Mouse (Mus musculus): ENCODE results near the gene Cnnm2. TPM values are rescaled to one million over a fixed set of nuclear protein-coding genes. Genes with fewer than 3 reads are reported as not detected.

Gene Cnnm2
- total RNA-seq, 2 experiments from 2014 or later, result 13.6 to 20.3 TPM

DNA sequence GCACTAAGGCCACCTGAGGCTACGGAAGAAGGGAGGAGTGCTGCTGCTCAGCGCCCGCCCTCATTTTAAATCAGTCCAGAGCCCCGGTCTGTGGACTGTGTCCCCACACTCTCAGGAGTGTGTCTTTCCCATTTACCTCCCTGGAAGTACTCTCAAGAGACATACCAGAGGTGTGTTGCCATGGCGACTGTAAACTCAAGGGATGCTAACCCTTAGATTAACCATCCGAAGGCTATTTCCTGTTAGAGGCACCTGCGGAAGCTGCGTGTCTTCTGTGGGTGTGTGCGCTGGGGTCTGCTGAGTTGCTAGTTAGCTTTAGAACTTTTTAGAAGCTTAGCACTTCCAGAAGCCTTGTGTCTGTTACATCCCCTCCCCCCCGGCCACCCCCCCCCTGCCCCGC is 107.7 kb downstream of the Cnnm2 start:
- no peak for ATAC-seq (replicated peaks; ENCODE audit: low FRiP score, low TSS enrichment, poor library complexity, severe bottlenecking)

DNA sequence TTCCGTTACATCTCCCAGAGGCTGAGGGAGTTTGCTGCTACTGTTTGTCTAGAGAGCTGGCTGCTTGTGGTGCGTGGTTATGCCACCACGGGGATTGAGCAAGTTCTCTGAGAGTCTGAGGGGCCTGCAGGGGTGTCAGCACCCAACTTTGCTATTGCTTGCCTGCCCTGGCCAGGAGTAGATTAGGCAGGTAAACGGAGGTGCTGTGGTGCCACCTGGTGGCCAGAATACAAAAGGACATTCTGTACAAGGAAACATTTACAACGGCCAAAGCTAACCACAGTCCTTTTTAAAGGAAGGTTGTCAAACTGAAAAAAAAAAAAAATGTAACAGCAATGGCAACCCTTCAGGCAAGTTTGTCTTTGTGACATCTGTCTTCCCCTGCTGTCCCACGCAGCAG is 108.1 kb downstream of the Cnnm2 start:
- peak; percentile 64 for ATAC-seq (replicated peaks; ENCODE audit: low FRiP score, low TSS enrichment, poor library complexity, severe bottlenecking)

DNA sequence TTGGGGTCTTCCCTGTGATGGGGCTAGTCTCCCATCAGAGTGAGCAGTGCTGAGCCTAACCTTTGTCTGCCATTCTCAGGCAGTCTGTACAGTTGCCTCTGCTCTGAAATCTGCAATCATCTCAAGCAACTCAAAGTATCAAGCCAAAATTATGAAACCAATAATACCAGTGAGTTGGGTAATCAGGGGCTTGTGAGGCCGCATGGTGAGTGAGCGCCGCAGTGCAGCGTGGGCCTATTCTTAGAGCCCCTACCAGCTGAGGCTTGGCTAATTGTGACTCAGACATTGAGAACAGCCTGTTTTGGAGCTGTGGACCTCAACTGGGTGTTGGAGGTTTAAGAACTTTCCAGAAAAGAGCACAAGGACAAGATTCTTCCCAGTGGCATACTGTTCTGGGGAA is 109.7 kb downstream of the Cnnm2 start:
- no peak for ATAC-seq (replicated peaks; ENCODE audit: low FRiP score, low TSS enrichment, poor library complexity, severe bottlenecking)

DNA sequence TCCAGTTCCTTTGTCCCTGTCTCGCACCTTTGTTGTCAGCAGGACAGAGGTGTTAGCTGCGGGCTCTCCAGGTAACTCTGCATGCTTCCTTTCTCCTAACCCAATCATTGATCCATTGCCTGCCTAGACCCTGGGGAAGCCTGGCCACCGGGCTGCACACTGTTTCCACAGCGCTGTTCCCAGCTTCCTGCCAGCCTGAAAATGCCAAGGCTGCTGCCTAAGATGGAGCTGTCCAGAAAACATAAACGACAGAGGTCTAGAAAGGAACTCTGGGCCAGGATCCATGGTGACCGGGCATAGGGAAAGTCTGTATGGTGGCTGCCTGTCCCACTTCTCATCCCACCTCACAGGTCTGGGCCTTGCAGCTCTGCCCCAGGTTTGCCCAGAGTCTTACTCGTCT is 110.3 kb downstream of the Cnnm2 start:
- ATAC-seq (replicated peaks; ENCODE audit: low FRiP score, low TSS enrichment, poor library complexity, severe bottlenecking), result no peak

DNA sequence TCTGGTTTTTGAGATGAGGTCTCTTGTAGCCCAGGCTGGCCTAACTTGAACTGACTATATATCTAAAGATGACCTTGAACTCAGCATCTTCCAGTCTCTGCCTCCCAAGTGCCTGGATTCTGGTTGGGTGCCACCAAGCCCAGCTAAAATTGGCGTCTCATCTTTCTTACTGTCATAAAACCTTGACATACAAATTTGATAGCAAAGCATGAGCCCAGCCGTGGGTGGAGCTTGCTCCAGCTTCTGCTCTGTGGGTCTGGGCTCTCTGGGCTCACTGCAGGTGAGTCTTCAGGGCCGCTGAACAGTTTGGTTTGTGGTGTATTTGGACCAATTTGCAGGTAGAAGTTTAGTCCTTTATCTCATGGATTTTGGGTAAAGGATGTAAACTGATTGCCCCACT is 112.5 kb downstream of the Cnnm2 start:
- ATAC-seq (replicated peaks; ENCODE audit: low FRiP score, low TSS enrichment, poor library complexity, severe bottlenecking), result no peak

DNA sequence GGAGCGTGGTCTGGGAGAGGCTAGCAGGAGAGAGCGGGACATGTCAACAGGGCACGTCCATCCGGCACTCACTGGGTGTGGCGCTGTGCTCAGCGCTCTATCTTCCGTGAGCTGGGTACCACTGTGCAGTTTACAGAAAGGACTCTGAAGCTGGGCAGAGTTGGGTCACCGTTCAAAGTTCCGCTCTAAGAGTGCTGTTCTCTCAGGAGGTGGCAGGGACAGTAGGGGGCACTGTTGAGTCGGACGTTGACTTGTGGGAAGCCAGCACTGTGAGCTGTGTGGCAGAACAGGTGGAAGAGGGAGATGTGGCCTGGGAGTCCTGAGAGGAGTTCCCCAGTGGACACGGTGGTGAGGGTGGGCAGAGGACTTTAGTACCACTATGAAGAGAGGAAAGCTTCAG is 114.4 kb downstream of the Cnnm2 start:
- peak; percentile 65 for ATAC-seq (replicated peaks; ENCODE audit: low FRiP score, low TSS enrichment, poor library complexity, severe bottlenecking)

DNA sequence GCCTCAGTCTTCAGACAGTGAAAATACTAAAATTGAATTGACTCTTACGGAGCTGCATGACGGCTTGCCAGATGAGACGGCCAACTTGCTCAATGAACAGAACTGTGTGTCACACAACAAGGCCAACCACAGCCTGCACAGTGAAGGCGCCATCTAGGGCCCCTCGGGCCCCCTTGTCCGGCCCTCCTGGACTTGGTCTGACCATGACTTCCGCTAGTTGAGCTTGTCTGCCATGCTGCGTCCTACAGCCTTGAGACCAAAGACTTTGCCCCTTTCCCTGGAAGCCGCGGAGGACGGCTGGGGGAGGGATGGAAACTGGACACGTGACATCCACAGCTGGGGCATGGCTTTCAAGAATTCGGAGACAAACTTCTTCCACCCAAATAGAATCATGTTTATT is 116.5 kb downstream of the Cnnm2 start:
- ATAC-seq (replicated peaks; ENCODE audit: low FRiP score, low TSS enrichment, poor library complexity, severe bottlenecking), result no peak

DNA sequence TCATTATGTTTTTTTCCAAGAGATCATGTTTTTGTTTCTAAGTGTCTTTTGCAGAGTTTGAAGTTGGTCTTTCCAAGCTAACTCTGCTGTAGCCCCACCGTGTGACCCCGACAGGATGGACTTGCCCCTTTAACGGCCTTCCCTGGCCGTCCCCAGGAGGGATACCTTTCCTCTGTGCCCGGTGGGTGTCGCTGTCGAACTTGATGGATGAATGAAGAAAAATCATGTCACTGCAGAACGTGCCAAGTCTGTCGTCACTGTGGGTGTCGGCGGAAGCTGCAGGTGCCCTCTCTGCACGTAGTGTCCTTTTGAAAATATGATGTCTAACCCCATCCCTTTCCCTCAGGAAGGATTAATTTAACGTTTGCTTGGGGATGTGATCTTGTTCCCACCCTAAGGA is 117.0 kb downstream of the Cnnm2 start:
- no peak for ATAC-seq (replicated peaks; ENCODE audit: low FRiP score, low TSS enrichment, poor library complexity, severe bottlenecking)

DNA sequence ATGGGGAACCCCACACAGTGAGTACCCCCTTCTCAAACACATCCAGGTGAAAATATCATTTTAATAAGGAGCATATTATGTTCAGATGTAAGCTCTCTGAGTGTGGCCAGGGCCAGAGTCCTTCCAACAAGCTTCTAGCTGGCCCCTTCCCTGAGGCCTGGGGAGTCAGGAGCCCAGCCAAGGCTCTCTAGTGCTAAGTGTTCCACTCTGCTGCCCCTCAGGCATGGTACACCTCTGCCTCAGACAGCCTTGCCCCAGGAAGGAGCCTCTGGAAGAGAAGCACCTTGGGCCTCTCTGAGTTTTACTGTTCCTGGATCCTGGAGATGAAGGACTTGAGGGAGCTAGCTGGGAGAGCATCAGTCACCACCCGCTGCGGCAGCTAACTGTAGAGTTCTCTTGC is 118.5 kb downstream of the Cnnm2 start:
- ATAC-seq (replicated peaks; ENCODE audit: low FRiP score, low TSS enrichment, poor library complexity, severe bottlenecking), result no peak

DNA sequence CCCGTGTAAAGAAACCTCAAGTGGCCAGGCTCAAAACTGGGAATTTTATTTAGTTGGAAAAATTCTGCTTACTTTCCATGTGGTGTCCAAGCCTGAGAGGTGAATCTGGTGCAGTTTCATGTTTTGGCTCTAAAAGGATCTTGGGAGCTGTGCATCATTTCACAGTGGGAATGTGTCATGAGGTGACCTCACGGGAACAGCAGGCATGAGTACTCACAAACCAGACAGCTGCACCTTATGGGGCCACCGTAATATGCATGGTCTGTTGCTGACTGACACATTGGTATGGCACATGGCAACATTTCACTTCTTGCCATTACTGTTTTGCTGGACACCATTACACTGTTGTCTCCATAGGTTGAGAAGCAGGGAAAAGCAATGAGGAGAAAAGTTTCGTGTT is 124.0 kb downstream of the Cnnm2 start:
- no peak for ATAC-seq (replicated peaks; ENCODE audit: low FRiP score, low TSS enrichment, poor library complexity, severe bottlenecking)

DNA sequence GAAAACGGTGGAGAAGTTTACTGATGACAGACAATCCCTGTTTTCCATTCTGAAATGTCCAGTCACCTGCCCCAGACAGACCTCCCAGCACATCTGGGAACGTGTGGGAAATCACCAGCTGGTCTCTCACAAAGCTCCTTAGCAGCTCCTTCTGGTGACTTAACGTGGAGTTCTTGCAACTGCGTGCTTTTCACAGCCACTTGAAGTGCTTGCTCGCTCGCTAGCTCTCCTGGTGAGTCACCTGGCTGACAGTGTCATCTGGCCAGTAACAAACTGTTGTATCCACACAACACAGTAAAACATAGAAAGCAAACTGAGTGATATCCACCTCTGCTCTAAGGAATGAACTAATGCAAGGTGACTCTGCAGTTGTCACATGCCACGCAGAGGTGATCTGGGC is 125.4 kb downstream of the Cnnm2 start:
- no peak for ATAC-seq (replicated peaks; ENCODE audit: low FRiP score, low TSS enrichment, poor library complexity, severe bottlenecking)

DNA sequence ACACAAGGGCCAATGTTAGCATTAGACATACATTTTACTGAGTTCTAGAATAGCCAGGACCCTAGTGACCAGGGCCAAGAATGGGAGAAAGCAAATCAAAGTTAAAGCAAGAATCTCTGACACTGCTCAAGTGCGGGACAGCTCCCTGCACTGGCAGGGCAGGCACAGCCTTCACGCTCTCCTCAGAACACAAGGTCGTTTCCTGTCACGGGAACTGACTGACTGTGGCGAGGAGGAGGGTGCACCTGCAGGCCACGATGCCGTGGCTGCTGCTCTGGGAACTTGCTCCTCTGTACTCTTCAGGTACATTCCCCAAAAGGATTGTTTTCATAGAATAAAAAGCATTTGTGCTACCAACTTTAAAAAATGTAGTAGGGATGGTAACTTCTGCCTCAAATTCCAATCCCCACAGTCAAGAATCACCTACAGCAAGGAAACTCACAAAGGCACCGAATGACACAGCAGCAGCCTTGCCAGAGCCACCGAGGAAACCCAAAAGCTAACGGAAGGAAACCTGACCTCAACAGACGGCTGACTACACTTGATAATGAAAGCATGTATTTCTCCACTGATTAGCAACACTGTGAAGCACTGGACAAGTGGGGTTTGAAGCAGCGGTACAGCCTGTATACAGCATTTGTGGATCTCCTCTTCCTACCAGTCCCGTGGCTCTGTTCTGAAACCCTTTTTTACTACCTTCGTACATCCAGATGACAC is 126.6 kb downstream of the Cnnm2 start:
- peak; percentile 90 for ATAC-seq (replicated peaks; ENCODE audit: low FRiP score, low TSS enrichment, poor library complexity, severe bottlenecking)

DNA sequence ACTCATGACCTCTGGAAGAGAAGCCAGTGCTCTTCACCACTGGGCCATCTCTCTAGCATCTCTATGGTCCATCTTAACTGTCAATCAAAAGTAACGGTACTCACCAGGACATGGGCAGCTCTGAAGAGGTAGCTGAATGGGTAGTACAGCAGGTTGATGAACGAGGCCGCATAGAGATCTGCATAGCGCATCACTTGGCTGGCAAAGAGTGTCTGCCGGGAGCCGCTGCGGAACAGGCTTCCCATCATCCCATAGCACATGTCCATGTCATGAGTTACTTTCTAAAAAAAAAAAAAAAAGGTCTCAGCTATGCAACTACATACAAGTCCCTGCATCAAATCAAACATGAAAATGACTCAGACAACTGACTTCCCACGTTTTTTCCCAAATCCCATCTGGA is 128.3 kb downstream of the Cnnm2 start:
- ATAC-seq (replicated peaks; ENCODE audit: low FRiP score, low TSS enrichment, poor library complexity, severe bottlenecking), result no peak

DNA sequence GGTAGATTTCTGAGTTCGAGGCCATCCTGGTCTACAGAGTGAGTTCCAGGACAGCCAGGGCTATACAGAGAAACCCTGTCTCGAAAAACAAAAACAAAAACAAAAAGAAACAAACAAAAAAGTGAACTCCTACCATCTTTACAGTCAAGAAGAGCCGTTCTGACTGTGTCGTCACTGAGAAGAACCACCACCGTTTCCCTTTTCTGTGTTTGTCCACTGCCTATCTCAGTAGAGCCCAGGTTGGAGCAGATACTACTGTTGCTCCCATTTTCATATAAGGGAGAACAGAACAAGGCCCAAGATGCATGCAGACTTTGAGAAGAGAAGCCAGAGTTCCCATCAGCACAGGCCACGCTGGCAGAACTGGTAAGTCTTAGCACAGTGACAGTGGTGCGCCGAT is 129.3 kb downstream of the Cnnm2 start:
- no peak for ATAC-seq (replicated peaks; ENCODE audit: low FRiP score, low TSS enrichment, poor library complexity, severe bottlenecking)

DNA sequence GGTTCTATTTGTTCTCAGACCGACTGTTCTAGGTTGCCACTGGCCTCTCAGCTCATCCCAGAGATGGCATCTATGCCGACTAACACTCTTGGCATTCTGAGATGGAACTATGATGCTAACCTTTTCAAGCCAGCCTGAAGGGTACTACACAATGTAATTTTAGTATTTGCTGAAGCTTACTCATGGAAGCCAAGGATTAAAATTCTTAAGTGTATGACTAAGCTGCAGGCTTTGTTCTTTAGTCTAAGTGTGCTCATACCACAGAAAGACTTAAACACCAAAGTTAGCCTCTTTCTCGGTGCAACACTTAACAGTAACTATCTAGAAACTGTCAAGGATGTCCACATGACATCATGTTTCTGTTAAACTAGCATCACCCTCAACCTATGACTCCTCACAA is 131.5 kb downstream of the Cnnm2 start:
- ATAC-seq (replicated peaks; ENCODE audit: low FRiP score, low TSS enrichment, poor library complexity, severe bottlenecking), result no peak

DNA sequence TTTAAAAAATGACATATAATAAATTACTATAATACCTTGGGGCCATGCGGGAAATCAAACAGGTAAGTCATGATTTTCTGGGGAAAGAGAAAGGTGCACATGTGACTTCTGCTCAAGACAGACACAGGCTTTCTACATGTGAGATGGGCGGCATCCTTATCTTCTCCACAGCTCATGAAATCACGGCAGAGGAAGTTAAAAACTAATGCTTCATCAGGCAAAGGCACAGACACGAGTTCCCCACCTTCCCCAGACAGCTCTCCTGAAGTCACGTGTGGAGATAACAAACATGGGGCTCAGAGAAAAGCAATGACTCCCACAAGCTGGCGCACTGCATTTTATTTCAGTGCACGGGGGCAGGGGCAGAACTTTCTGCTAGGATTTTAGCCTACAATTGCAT is 132.1 kb downstream of the Cnnm2 start:
- ATAC-seq (replicated peaks; ENCODE audit: low FRiP score, low TSS enrichment, poor library complexity, severe bottlenecking), result no peak

DNA sequence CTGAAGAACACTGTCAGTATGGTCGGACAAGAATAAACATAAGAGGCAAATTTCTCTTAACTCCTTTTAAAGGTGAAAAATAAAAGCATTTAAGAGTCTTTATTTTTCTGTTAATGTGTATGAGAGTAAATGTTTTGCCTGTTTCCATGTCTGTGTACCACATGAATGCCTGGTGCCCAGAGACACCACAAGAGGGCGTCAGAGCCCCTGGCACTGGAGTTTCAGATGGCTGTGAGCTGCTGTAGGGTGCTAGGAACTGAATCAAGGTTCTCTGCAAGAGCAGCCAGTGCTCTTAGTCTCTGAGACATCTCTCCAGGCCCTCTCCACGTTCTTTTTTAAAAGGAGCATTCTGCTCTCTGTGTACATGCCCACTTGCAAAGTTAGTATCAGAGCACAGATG is 135.7 kb downstream of the Cnnm2 start:
- ATAC-seq (replicated peaks; ENCODE audit: low FRiP score, low TSS enrichment, poor library complexity, severe bottlenecking), result no peak

DNA sequence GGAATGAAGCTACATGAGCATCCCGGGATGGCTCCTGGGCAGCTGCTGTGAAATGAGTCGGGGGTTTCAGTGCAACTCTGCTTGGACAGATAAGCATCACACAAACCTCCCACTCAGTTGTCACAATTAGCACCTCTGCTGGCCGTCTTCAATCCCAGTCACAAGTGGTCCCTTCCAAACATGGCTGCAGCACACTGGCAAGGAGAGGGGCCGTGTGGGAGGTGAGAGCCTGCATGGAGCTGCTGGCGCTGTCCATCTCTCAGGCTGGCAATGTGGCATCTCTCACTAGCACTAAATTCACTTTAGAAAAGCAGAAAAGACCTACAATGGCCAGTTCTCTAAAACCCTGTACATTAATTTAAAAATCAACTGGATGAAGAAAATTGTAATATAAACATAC is 136.8 kb downstream of the Cnnm2 start:
- no peak for ATAC-seq (replicated peaks; ENCODE audit: low FRiP score, low TSS enrichment, poor library complexity, severe bottlenecking)

DNA sequence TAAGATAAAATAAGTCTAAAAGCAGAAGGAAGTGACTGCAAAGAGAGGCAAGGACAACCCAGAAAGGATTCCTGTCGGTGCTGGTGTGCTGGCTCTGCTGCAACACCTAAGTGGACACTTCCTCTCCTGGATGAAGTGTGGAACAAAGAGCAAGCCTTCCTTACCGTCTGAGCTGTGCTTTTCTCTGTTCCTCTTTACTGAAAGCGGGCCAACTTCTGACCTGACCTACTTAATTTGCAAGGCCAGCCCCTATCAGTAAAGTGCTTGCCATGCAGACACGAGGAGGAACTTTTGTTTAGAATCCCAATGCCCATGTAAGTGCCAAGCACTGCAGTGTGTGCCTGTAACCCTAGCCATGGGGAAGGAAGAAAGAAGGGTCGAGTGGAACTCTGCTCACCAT is 137.9 kb downstream of the Cnnm2 start:
- no peak for ATAC-seq (replicated peaks; ENCODE audit: low FRiP score, low TSS enrichment, poor library complexity, severe bottlenecking)

DNA sequence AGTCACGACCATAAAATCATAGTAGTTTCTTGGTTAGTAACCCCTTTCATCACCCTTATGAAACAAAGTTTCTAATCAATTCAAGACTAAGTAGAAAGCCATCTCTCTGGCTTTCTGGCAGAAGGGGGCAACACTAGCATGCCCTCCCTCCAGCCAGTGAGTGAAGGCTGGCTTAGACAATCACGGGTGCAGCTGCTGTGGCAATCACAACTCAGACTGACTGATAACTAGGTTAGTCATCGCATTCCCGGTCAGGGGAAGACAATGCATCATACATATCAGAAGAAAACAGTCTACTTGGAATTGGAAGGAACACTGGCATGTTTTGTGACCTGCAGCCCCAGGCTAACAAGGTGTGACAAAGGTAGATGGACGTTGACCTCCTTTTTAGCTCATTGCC is 138.5 kb downstream of the Cnnm2 start:
- ATAC-seq (replicated peaks; ENCODE audit: low FRiP score, low TSS enrichment, poor library complexity, severe bottlenecking), result no peak

DNA sequence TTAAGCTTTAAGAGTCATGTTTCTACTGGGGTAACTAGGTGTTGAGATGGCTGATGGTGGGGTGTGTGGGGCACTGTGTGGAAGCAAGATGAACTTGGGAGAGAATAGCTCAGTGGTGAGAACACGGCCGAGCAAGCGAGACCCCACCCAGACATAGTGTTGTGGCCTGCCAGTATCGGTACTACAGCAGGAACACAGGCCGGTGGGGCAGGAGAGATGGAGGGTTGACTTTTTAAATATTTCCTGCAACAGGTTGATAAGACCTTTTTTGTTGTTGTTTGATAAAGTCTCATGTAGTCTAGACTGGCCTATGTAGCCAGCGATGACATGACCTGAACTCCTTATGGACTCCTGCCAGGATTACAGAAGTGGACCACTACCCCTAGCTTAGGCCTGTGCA is 139.4 kb downstream of the Cnnm2 start:
- ATAC-seq (replicated peaks; ENCODE audit: low FRiP score, low TSS enrichment, poor library complexity, severe bottlenecking), result peak; percentile 83

DNA sequence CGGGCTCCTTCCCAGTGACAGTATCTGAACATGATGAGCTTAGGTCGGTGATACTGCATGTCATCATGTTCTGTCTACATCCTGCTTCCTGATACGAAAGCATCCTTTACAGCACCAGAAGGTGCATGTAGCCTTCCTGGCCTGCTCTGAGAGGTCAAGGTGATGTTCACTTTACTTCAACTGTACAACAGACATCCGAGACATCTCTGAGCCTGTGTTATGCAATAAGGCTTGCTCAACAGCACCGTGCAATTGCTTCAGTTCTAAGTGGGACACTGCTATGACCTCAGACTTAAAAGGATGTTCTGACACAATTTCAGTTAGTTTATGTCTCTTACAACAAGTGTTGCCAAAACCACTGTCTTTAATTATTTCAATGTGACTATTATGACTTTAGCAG is 139.9 kb downstream of the Cnnm2 start:
- no peak for ATAC-seq (replicated peaks; ENCODE audit: low FRiP score, low TSS enrichment, poor library complexity, severe bottlenecking)
